In genomic region chr3:89300071-89300470, GRCm38 (mm10) we compare ENCODE assay signal across 10 mouse cellular contexts. TPM values are rescaled to one million over a fixed set of nuclear protein-coding genes. Genes with fewer than 3 reads are reported as not detected.
DNase-seq lines count a peak whose midpoint lies in the region; ATAC-seq and TF ChIP-seq lines count a peak whose summit lies in the region.
"Had no signal": no experiment of that assay in that cellular context is flagged by ENCODE, and none has a peak within 500 bp of the region (broad histone marks: within the 10 kb centered on the region; RNA-seq: fewer than 3 reads in every experiment).

No protein-coding gene starts in this region.

- no peak overlapping the region for H3K9ac ChIP-seq in liver, adult 2 months (ENCODE audit: low read depth, low read length)
- 0 out of 2 replicates have a peak overlapping the region, but pooled peaks have one; percentile 34 for H3K9ac ChIP-seq in hindbrain, embryonic 14.5 days
- 0 out of 2 replicates have a peak overlapping the region, but pooled peaks have one; percentile 28 for H3K9ac ChIP-seq in limb, embryonic 15.5 days
- H3K9ac ChIP-seq in stomach, embryonic 14.5 days (replicated peaks; ENCODE audit: low read depth, low read length): no peak overlapping the region

- H3K27me3 ChIP-seq in liver, adult 2 months (ENCODE audit: control insufficient read depth, insufficient read depth, low read length): no peaks in the 10 kb centered on the region
- H3K27me3 ChIP-seq in hindbrain, embryonic 14.5 days (ENCODE audit: control insufficient read depth, insufficient read depth, low read length): peaks cover 7% of the 10 kb centered on the region; the same call in 1 of the 2 replicates
- H3K27me3 ChIP-seq in limb, embryonic 15.5 days: no peaks in the 10 kb centered on the region
- H3K27me3 ChIP-seq in stomach, embryonic 14.5 days (ENCODE audit: control insufficient read depth, insufficient read depth, low read length): no peaks in the 10 kb centered on the region
- H3K27me3 ChIP-seq: Patski had no signal

- peak overlapping the region; percentile 78 for H3K27ac ChIP-seq in liver, adult 2 months (replicated peaks; ENCODE audit: insufficient read depth, low read depth, low read length)
- no peak overlapping the region for H3K27ac ChIP-seq in hindbrain, embryonic 14.5 days
- no peak overlapping the region for H3K27ac ChIP-seq in limb, embryonic 15.5 days
- no peak overlapping the region for H3K27ac ChIP-seq in stomach, embryonic 14.5 days (ENCODE audit: low read length)

- no peaks in the 10 kb centered on the region for H3K9me3 ChIP-seq in hindbrain, embryonic 14.5 days (ENCODE audit: control insufficient read depth, low read length)
- H3K9me3 ChIP-seq in limb, embryonic 15.5 days: no peaks in the 10 kb centered on the region
- H3K9me3 ChIP-seq in stomach, embryonic 14.5 days (ENCODE audit: control insufficient read depth, low read depth, low read length): no peaks in the 10 kb centered on the region

- ATAC-seq in hindbrain, embryonic 14.5 days (ENCODE audit: low FRiP score): no peak
- no peak for ATAC-seq in limb, embryonic 15.5 days (ENCODE audit: insufficient number of reproducible peaks, low FRiP score, low TSS enrichment, low read depth)
- ATAC-seq in stomach, embryonic 14.5 days (ENCODE audit: insufficient number of reproducible peaks, insufficient read depth, low FRiP score, low read depth): no peak
- ATAC-seq: Patski had no signal

- H3K4me2 ChIP-seq in hindbrain, embryonic 14.5 days (replicated peaks): peak overlapping the region; percentile 40
- peak overlapping the region; percentile 42 for H3K4me2 ChIP-seq in limb, embryonic 15.5 days
- H3K4me2 ChIP-seq in stomach, embryonic 14.5 days (replicated peaks; ENCODE audit: low read depth, low read length): peak overlapping the region; percentile 44

- no peaks in the 10 kb centered on the region; the same call in 1 of the 2 replicates for H3K79me2 ChIP-seq in liver, adult 2 months (ENCODE audit: control insufficient read depth, insufficient read depth, low read length)

- WGBS in liver, adult 2 months: 6% methylated on average over 1 of the region's 1 CpGs
- WGBS in hindbrain, embryonic 14.5 days: 71% methylated on average over 1 of the region's 1 CpGs
- WGBS in limb, embryonic 15.5 days: 36% methylated on average over 1 of the region's 1 CpGs
- 30% methylated on average over 1 of the region's 1 CpGs for WGBS in stomach, embryonic 14.5 days

- H3K4me1 ChIP-seq in liver, adult 2 months (ENCODE audit: control insufficient read depth, insufficient read depth, low read length): peaks cover 21% of the 10 kb centered on the region
- H3K4me1 ChIP-seq in hindbrain, embryonic 14.5 days (replicated peaks; ENCODE audit: control insufficient read depth, insufficient read depth, low read length): no peaks in the 10 kb centered on the region
- peaks cover 15% of the 10 kb centered on the region for H3K4me1 ChIP-seq in limb, embryonic 15.5 days
- H3K4me1 ChIP-seq in stomach, embryonic 14.5 days (ENCODE audit: control insufficient read depth, insufficient read depth, low read length): no peaks in the 10 kb centered on the region; the same call in 1 of the 2 replicates

- no peak for TF ChIP-seq CTCF in liver, adult 2 months (IDR thresholded peaks at IDR 0.05; ENCODE audit: low read depth, low read length)

- DNase-seq in liver, adult 2 months (ENCODE audit: extremely low read depth, low read depth, low spot score): peak; percentile 100
- DNase-seq in liver: no peak
- DNase-seq in hindbrain, embryonic 14.5 days (ENCODE audit: low spot score): no peak
- no peak for DNase-seq in ovary, adult 18-20 months (ENCODE audit: low spot score)
- DNase-seq in layer of hippocampus, postnatal 36 days: no peak

- TF ChIP-seq POLR2A in liver, adult 2 months (IDR thresholded peaks at IDR 0.05; ENCODE audit: extremely low read depth, insufficient read depth, low read length): no peak

- H3K4me3 ChIP-seq in liver, adult 2 months (ENCODE audit: insufficient read depth, low read depth, low read length): peak overlapping the region; percentile 57; the same call in 1 of the 2 replicates
- H3K4me3 ChIP-seq in hindbrain, embryonic 14.5 days (replicated peaks; ENCODE audit: low read length): peak overlapping the region; percentile 17; the same call in 1 of the 2 replicates
- H3K4me3 ChIP-seq in limb, embryonic 15.5 days: peak overlapping the region; percentile 23; the same call in 1 of the 2 replicates
- peak overlapping the region; percentile 18; the same call in 1 of the 2 replicates for H3K4me3 ChIP-seq in stomach, embryonic 14.5 days (ENCODE audit: low read depth, low read length)

- no peaks in the 10 kb centered on the region for H3K36me3 ChIP-seq in liver, adult 2 months (ENCODE audit: control insufficient read depth, insufficient read depth, low read length)
- H3K36me3 ChIP-seq in hindbrain, embryonic 14.5 days (replicated peaks; ENCODE audit: control insufficient read depth, insufficient read depth): no peaks in the 10 kb centered on the region
- no peaks in the 10 kb centered on the region for H3K36me3 ChIP-seq in limb, embryonic 15.5 days
- H3K36me3 ChIP-seq in stomach, embryonic 14.5 days (ENCODE audit: control insufficient read depth, insufficient read depth, low read length): no peaks in the 10 kb centered on the region

RNA-seq across cellular contexts. Expression of gene Efna1, which starts 19.1 kb away (rescaled TPM):
- 22.1 and 35.2 TPM in 2 replicates for total RNA-seq in liver, adult 2 months (2014; rRNA removed)
- polyA plus RNA-seq in liver, adult 2 months (2012; rRNA removed): 73.1 and 73.4 TPM in 2 replicates
- polyA plus RNA-seq in hindbrain, embryonic 14.5 days (2014; fragmentation: Nextera tagmentation; extraction: Ambion mirVana): 9.4 and 10.8 TPM in 2 replicates
- 59.6 and 64.2 TPM in 2 replicates for polyA plus RNA-seq in limb, embryonic 15.5 days (2015; fragmentation: Nextera tagmentation; extraction: Ambion mirVana)
- 39.3 and 45.0 TPM in 2 replicates for polyA plus RNA-seq in stomach, embryonic 14.5 days (2014; fragmentation: Nextera tagmentation; extraction: Ambion mirVana)
- total RNA-seq in layer of hippocampus, postnatal 36 days (2021): 1 to 10 TPM; 8.8 to 9.9 TPM
- total RNA-seq: megakaryocyte-erythroid progenitor cell, adult 5-6 weeks had no signal

RNA-seq across cellular contexts. Expression of gene Efna3, which starts 22.7 kb away (rescaled TPM):
- total RNA-seq in liver, adult 2 months (2014; rRNA removed): not detected in 2 replicates
- polyA plus RNA-seq in liver, adult 2 months (2012; rRNA removed): not detected in 2 replicates
- 62.5 and 70.3 TPM in 2 replicates for polyA plus RNA-seq in hindbrain, embryonic 14.5 days (2014; fragmentation: Nextera tagmentation; extraction: Ambion mirVana)
- polyA plus RNA-seq in limb, embryonic 15.5 days (2015; fragmentation: Nextera tagmentation; extraction: Ambion mirVana): 57.9 and 59.2 TPM in 2 replicates
- 10.9 and 11.6 TPM in 2 replicates for polyA plus RNA-seq in stomach, embryonic 14.5 days (2014; fragmentation: Nextera tagmentation; extraction: Ambion mirVana)
- 10 to 100 TPM; 67.0 to 69.9 TPM for total RNA-seq in layer of hippocampus, postnatal 36 days (2021)
- total RNA-seq: gastrocnemius, adult 8-10 months; megakaryocyte-erythroid progenitor cell, adult 5-6 weeks had no signal

RNA-seq across cellular contexts. Expression of gene Slc50a1, which starts 29.7 kb away (rescaled TPM):
- total RNA-seq in liver, adult 2 months (2014; rRNA removed): 6.4 and 7.0 TPM in 2 replicates
- 36.3 and 41.2 TPM in 2 replicates for polyA plus RNA-seq in liver, adult 2 months (2012; rRNA removed)
- 36.0 and 38.8 TPM in 2 replicates for polyA plus RNA-seq in hindbrain, embryonic 14.5 days (2014; fragmentation: Nextera tagmentation; extraction: Ambion mirVana)
- 91.9 and 92.8 TPM in 2 replicates for polyA plus RNA-seq in limb, embryonic 15.5 days (2015; fragmentation: Nextera tagmentation; extraction: Ambion mirVana)
- polyA plus RNA-seq in stomach, embryonic 14.5 days (2014; fragmentation: Nextera tagmentation; extraction: Ambion mirVana): 86.5 TPM in 2 replicates
- total RNA-seq in layer of hippocampus, postnatal 36 days (2021): 10 to 100 TPM; 44.0 to 47.1 TPM

RNA-seq across cellular contexts. Expression of gene Efna4, which starts 37.8 kb away (rescaled TPM):
- total RNA-seq in liver, adult 2 months (2014; rRNA removed): not detected in 2 replicates
- 0.06 and 0.27 TPM in 2 replicates for polyA plus RNA-seq in liver, adult 2 months (2012; rRNA removed)
- 4.4 and 4.9 TPM in 2 replicates for polyA plus RNA-seq in hindbrain, embryonic 14.5 days (2014; fragmentation: Nextera tagmentation; extraction: Ambion mirVana)
- 30.4 and 34.4 TPM in 2 replicates for polyA plus RNA-seq in limb, embryonic 15.5 days (2015; fragmentation: Nextera tagmentation; extraction: Ambion mirVana)
- 24.0 and 25.3 TPM in 2 replicates for polyA plus RNA-seq in stomach, embryonic 14.5 days (2014; fragmentation: Nextera tagmentation; extraction: Ambion mirVana)
- total RNA-seq in layer of hippocampus, postnatal 36 days (2021): under 1 TPM; 0.56 to 0.62 TPM
- total RNA-seq: gastrocnemius, adult 8-10 months; megakaryocyte-erythroid progenitor cell, adult 5-6 weeks had no signal

RNA-seq across cellular contexts. Expression of gene Dpm3, which starts 40.9 kb away (rescaled TPM):
- total RNA-seq in liver, adult 2 months (2014; rRNA removed): 102 and 131 TPM in 2 replicates
- 243 and 245 TPM in 2 replicates for polyA plus RNA-seq in liver, adult 2 months (2012; rRNA removed)
- polyA plus RNA-seq in hindbrain, embryonic 14.5 days (2014; fragmentation: Nextera tagmentation; extraction: Ambion mirVana): 80.7 and 94.4 TPM in 2 replicates
- polyA plus RNA-seq in limb, embryonic 15.5 days (2015; fragmentation: Nextera tagmentation; extraction: Ambion mirVana): 131 and 161 TPM in 2 replicates
- polyA plus RNA-seq in stomach, embryonic 14.5 days (2014; fragmentation: Nextera tagmentation; extraction: Ambion mirVana): 144 and 186 TPM in 2 replicates
- total RNA-seq in layer of hippocampus, postnatal 36 days (2021): 10 to 100 TPM; 50.4 to 65.2 TPM

Comparison
In these comparisons a context has a peak if more than half of its experiments do, and no peak if none do; other contexts are left out.
1. H3K9ac ChIP-seq: peak in hindbrain, embryonic 14.5 days (single experiment) and limb, embryonic 15.5 days (single experiment); none in liver, adult 2 months (single experiment) and stomach, embryonic 14.5 days (single experiment).
2. RNA of gene Efna3, which starts 22.7 kb away (polyA plus RNA-seq): 62.5 to 70.3 TPM in hindbrain, embryonic 14.5 days, 57.9 to 59.2 TPM in limb, embryonic 15.5 days and 10.9 to 11.6 TPM in stomach, embryonic 14.5 days; not detected in liver, adult 2 months; every median in the first group is over 10 times any median in the second.
3. Peak in every context shown above with its lines, with median percentiles within 50 percentile points of each other: H3K4me3 ChIP-seq and H3K4me2 ChIP-seq.